Mouse (Mus musculus) intestine, embryonic 15.5 days (tissue): Measurements from ENCODE around the gene Cyp4b1. TPM values are rescaled to one million over a fixed set of nuclear protein-coding genes. Genes with fewer than 3 reads are reported as not detected.
"Not testable (repeated sequence)": the region's sequence is repeated elsewhere in the genome, so short reads cannot be mapped to it uniquely, and the experiment has no call there.

Source experiments
- ATAC-seq: fragments of 200-750 bp; cut with Nextera tagmentation; 2 replicates; pipeline ENCODE4 v1.8.0; 2017; ENCODE audit warnings: moderate TSS enrichment, moderate library complexity
- H3K27ac ChIP-seq: fragments of 300-500 bp; sonication (generic); 2 replicates; pipeline ENCODE4 v1.5.1; 2015; ENCODE audit warnings: mild to moderate bottlenecking, inconsistent platforms
- H3K27me3 ChIP-seq: fragments of 300-500 bp; sonication (generic); replicated peaks from 2 replicates; pipeline ENCODE4 v1.6.1; 2015; ENCODE audit warnings: inconsistent platforms
- H3K36me3 ChIP-seq: fragments of 300-500 bp; sonication (generic); 2 replicates; pipeline ENCODE4 v1.6.1; 2015; ENCODE audit warnings: inconsistent platforms
- H3K4me1 ChIP-seq: fragments of 300-500 bp; sonication (generic); replicated peaks from 2 replicates; pipeline ENCODE4 v1.6.1; 2015; ENCODE audit warnings: inconsistent platforms
- H3K4me2 ChIP-seq: fragments of 300-500 bp; sonication (generic); replicated peaks from 2 replicates; pipeline ENCODE4 v1.6.1; 2015; ENCODE audit warnings: mild to moderate bottlenecking, inconsistent platforms
- H3K4me3 ChIP-seq: fragments of 300-500 bp; sonication (generic); replicated peaks from 2 replicates; pipeline ENCODE4 v1.5.1; 2015; ENCODE audit warnings: inconsistent platforms
- H3K9ac ChIP-seq: fragments of 300-500 bp; sonication (generic); 2 replicates; pipeline ENCODE4 v1.6.1; 2015; ENCODE audit warnings: inconsistent platforms
- H3K9me3 ChIP-seq: fragments of 300-500 bp; sonication (generic); 2 replicates; pipeline ENCODE4 v1.6.1; 2016; ENCODE audit warnings: inconsistent platforms
- WGBS: fragments of 180-500 bp; shearing (Covaris S2); methylation state at CpG from one replicate; pipeline ENCODE4 v1.1.7; 2015; 5-methylcytosine and 5-hydroxymethylcytosine counted together
- polyA plus RNA-seq: library from polyadenylated mRNA; unstranded; fragments of >200 nt; fragmentation: Nextera tagmentation; extraction: Ambion mirVana; gene quantifications from 2 replicates; pipeline ENCODE4 v1.2.1, GENCODE M21; 2015

The Cyp4b1 gene
- polyA plus RNA-seq: 2.0 and 2.6 TPM in 2 replicates

GRCm38 (mm10) chr4:115647580-115647979 is at the start of gene Cyp4b1:
Cyp4b1 (minus strand) TSS chr4:115647723.
- Histone ChIP-seq H3K4me1 (no peaks in the 10 kb centered on the region), H3K4me2 (no peak within 1 kb of the TSS), H3K27ac (no peak within 1 kb of the TSS), H3K9ac (no peak within 1 kb of the TSS), H3K27me3 (no peaks in the 10 kb centered on the region), H3K36me3 (no peaks in the 10 kb centered on the region), H3K9me3 (no peaks in the 10 kb centered on the region), H3K4me3 (no peak within 1 kb of the TSS)
- ATAC-seq: peak; percentile 66
- WGBS: 77% methylated on average over 9 of the region's 9 CpGs

- 64% methylated on average over 4 of the region's 4 CpGs for WGBS
- no peaks in the 10 kb centered on the region for H3K4me1 ChIP-seq
- no peak overlapping the region for H3K27ac ChIP-seq
Measured at GRCm38 (mm10) chr4:115686299-115686698, 38.8 kb upstream of the Cyp4b1 start.

GRCm38 (mm10) chr4:115659190-115659589 is 11.7 kb upstream of the Cyp4b1 start:
- Histone ChIP-seq H3K36me3 (no peaks in the 10 kb centered on the region), H3K4me1 (no peaks in the 10 kb centered on the region; the same call in 1 of the 2 replicates), H3K9me3 (no peaks in the 10 kb centered on the region), H3K4me2 (no peak overlapping the region), H3K9ac (no peak overlapping the region), H3K4me3 (no peak overlapping the region), H3K27me3 (no peaks in the 10 kb centered on the region), H3K27ac (no peak overlapping the region)
- ATAC-seq: peak; percentile 68

More at GRCm38 (mm10) chr4:115686299-115686698, 38.8 kb upstream of the Cyp4b1 start:
- Histone ChIP-seq H3K36me3 (no peaks in the 10 kb centered on the region), H3K4me2 (no peak overlapping the region), H3K9ac (no peak overlapping the region), H3K4me3 (no peak overlapping the region), H3K9me3 (no peaks in the 10 kb centered on the region), H3K27me3 (no peaks in the 10 kb centered on the region)
- ATAC-seq: no peak

- no peaks in the 10 kb centered on the region for H3K9me3 ChIP-seq
- peak; percentile 61 for ATAC-seq
- no peaks in the 10 kb centered on the region for H3K27me3 ChIP-seq
- H3K4me2 ChIP-seq: peak overlapping the region; percentile 88
- H3K27ac ChIP-seq: no peak overlapping the region
- H3K4me1 ChIP-seq: no peaks in the 10 kb centered on the region; the same call in 1 of the 2 replicates
- H3K36me3 ChIP-seq: no peaks in the 10 kb centered on the region
- H3K9ac ChIP-seq: no peak overlapping the region
- H3K4me3 ChIP-seq: no peak overlapping the region
Measured at GRCm38 (mm10) chr4:115657867-115658249, 10.3 kb upstream of the Cyp4b1 start.

GRCm38 (mm10) chr4:115657104-115657866 is 9.8 kb upstream of the Cyp4b1 start:
- WGBS: under 1% methylated on average over 34 of the region's 34 CpGs
- Histone ChIP-seq H3K36me3 (no peaks in the 10 kb centered on the region), H3K27me3 (no peaks in the 10 kb centered on the region), H3K4me3 (peak overlapping the region; percentile 44), H3K9ac (peak overlapping the region; percentile 40; the same call in 1 of the 2 replicates), H3K4me1 (no peaks in the 10 kb centered on the region; the same call in 1 of the 2 replicates), H3K4me2 (peak overlapping the region; percentile 88), H3K27ac (peak overlapping the region; percentile 4; the same call in 1 of the 2 replicates), H3K9me3 (no peaks in the 10 kb centered on the region)
- ATAC-seq: peak; percentile 92

GRCm38 (mm10) chr4:115656535-115656922 is 9.0 kb upstream of the Cyp4b1 start:
- H3K27me3 ChIP-seq, H3K9me3 ChIP-seq, H3K4me3 ChIP-seq, H3K9ac ChIP-seq, H3K4me2 ChIP-seq, ATAC-seq, H3K4me1 ChIP-seq, H3K36me3 ChIP-seq, H3K27ac ChIP-seq: not testable (repeated sequence)
- 81% methylated on average over 1 of the region's 1 CpGs for WGBS

- H3K27me3 ChIP-seq, H3K9me3 ChIP-seq, H3K9ac ChIP-seq, ATAC-seq, H3K27ac ChIP-seq, H3K36me3 ChIP-seq, H3K4me3 ChIP-seq, H3K4me2 ChIP-seq, H3K4me1 ChIP-seq: not testable (repeated sequence)
- 68% methylated on average over 7 of the region's 7 CpGs for WGBS
Measured at GRCm38 (mm10) chr4:115655841-115656534, 8.5 kb upstream of the Cyp4b1 start.

GRCm38 (mm10) chr4:115650866-115651265 is 3.3 kb upstream of the Cyp4b1 start:
- no peaks in the 10 kb centered on the region for H3K4me1 ChIP-seq
- H3K4me2 ChIP-seq: no peak overlapping the region
- H3K36me3 ChIP-seq: no peaks in the 10 kb centered on the region
- H3K27ac ChIP-seq: no peak overlapping the region
- WGBS: 85% methylated on average over 5 of the region's 5 CpGs
- no peak overlapping the region for H3K4me3 ChIP-seq
- no peak overlapping the region for H3K9ac ChIP-seq
- no peaks in the 10 kb centered on the region for H3K9me3 ChIP-seq
- no peak for ATAC-seq
- no peaks in the 10 kb centered on the region for H3K27me3 ChIP-seq

- no peak overlapping the region for H3K4me3 ChIP-seq
- H3K36me3 ChIP-seq: no peaks in the 10 kb centered on the region
- H3K9ac ChIP-seq: no peak overlapping the region
- H3K27ac ChIP-seq: no peak overlapping the region
- H3K4me1 ChIP-seq: no peaks in the 10 kb centered on the region
- H3K9me3 ChIP-seq: no peaks in the 10 kb centered on the region
- no peaks in the 10 kb centered on the region for H3K27me3 ChIP-seq
- ATAC-seq: no peak
- H3K4me2 ChIP-seq: no peak overlapping the region
Measured at GRCm38 (mm10) chr4:115649344-115649743, 1.8 kb upstream of the Cyp4b1 start.

GRCm38 (mm10) chr4:115648752-115649151 is 1.2 kb upstream of the Cyp4b1 start:
- H3K27me3 ChIP-seq: no peaks in the 10 kb centered on the region
- no peaks in the 10 kb centered on the region for H3K9me3 ChIP-seq
- no peaks in the 10 kb centered on the region for H3K36me3 ChIP-seq
- H3K27ac ChIP-seq: no peak overlapping the region
- no peaks in the 10 kb centered on the region for H3K4me1 ChIP-seq
- ATAC-seq: no peak
- no peak overlapping the region for H3K9ac ChIP-seq
- H3K4me2 ChIP-seq: no peak overlapping the region
- WGBS: 71% methylated on average over 2 of the region's 2 CpGs
- H3K4me3 ChIP-seq: no peak overlapping the region

- H3K4me3 ChIP-seq: no peak overlapping the region
- no peaks in the 10 kb centered on the region for H3K4me1 ChIP-seq
- H3K9ac ChIP-seq: no peak overlapping the region
- no peak overlapping the region for H3K4me2 ChIP-seq
- no peak for ATAC-seq
- no peaks in the 10 kb centered on the region for H3K9me3 ChIP-seq
- H3K27ac ChIP-seq: no peak overlapping the region
- H3K36me3 ChIP-seq: no peaks in the 10 kb centered on the region
- no peaks in the 10 kb centered on the region for H3K27me3 ChIP-seq
Measured at GRCm38 (mm10) chr4:115645371-115645770, 2.2 kb downstream of the Cyp4b1 start.

GRCm38 (mm10) chr4:115642967-115643754 is 4.4 kb downstream of the Cyp4b1 start:
- Histone ChIP-seq H3K4me3 (no peak overlapping the region), H3K9ac (no peak overlapping the region), H3K4me2 (no peak overlapping the region), H3K9me3 (no peaks in the 10 kb centered on the region), H3K4me1 (no peaks in the 10 kb centered on the region), H3K27me3 (no peaks in the 10 kb centered on the region), H3K36me3 (no peaks in the 10 kb centered on the region), H3K27ac (no peak overlapping the region)
- peak; percentile 62; the same call in 1 of the 2 replicates for ATAC-seq
- 54% methylated on average over 5 of the region's 5 CpGs for WGBS
